Mouse (Mus musculus) lung, postnatal 10 days (tissue): ENCODE measurements around the gene 2610044O15Rik8.
A peak's percentile ranks its signal among the peaks of the same experiment; 100 is the strongest.

Experiments
- DNase-seq: peaks from one replicate; pipeline ENCODE4 v3.0.0; 2021

2610044O15Rik8 gene

GRCm38 (mm10) chr8:129234027-129234733, at the start of gene 2610044O15Rik8:
TSS of gene 2610044O15Rik8 (minus strand) at chr8:129234406.
- DNase-seq, result peak; percentile 91

GRCm38 (mm10) chr8:129265918-129266317, 31.7 kb upstream of the 2610044O15Rik8 start:
- no peak for DNase-seq

GRCm38 (mm10) chr8:129264296-129264695, 30.1 kb upstream of the 2610044O15Rik8 start:
- no peak for DNase-seq

GRCm38 (mm10) chr8:129263211-129263927, 29.2 kb upstream of the 2610044O15Rik8 start:
- DNase-seq, result peak; percentile 83

GRCm38 (mm10) chr8:129233664-129234026, 561 bp downstream of the 2610044O15Rik8 start:
- DNase-seq, result no peak
